Mouse (Mus musculus): Measurements from ENCODE around the gene Dcaf15. TPM values are rescaled to one million over a fixed set of nuclear protein-coding genes. Genes with fewer than 3 reads are reported as not detected.

The Dcaf15 gene
- total and polyA plus RNA-seq, 3 experiments, result 34.4 to 56.1 TPM; not detected in 1

GRCm38 (mm10) chr8:84066291-84066930, 38.2 kb downstream of the Dcaf15 start, which contains the start of gene Rfx1:
Rfx1 (plus strand) TSS chr8:84066834.
- Histone ChIP-seq H3K36me3 (ENCODE audit: control insufficient read depth in 1 of 2, insufficient read depth in 2 of 2, low read length in 2 of 2) (peaks cover 0 to 28% of the 10 kb centered on the region in 2 experiments; a peak in 2 of 4 replicates), H3K27ac (ENCODE audit: control insufficient read depth, low read depth, low read length) (peak within 1 kb of the TSS; percentile 88), H3K4me1 (ENCODE audit: control insufficient read depth in 1 of 2, insufficient read depth in 2 of 2, low read length in 2 of 2) (peaks cover 6 to 26% of the 10 kb centered on the region in 2 experiments), H3K9me3 (replicated peaks; ENCODE audit: insufficient read depth, low read length) (no peaks in the 10 kb centered on the region), H3K9ac (ENCODE audit: control insufficient read depth, low read depth, low read length, poor library complexity, severe bottlenecking) (peak within 1 kb of the TSS; percentile 92), H3K79me2 (ENCODE audit: control insufficient read depth, insufficient read depth, low read length, poor library complexity) (peaks cover 14% of the 10 kb centered on the region), H3K4me3 (ENCODE audit: control insufficient read depth in 1 of 2, insufficient read depth in 1 of 2, low read depth in 2 of 2, low read length in 2 of 2) (peak within 1 kb of the TSS; percentile 71 to 94), H3K27me3 (ENCODE audit: control insufficient read depth in 1 of 2, insufficient read depth in 2 of 2, low read length in 2 of 2) (no peaks in the 10 kb centered on the region)
- DNase-seq (ENCODE audit: low read depth, low spot score), result peak; percentile 100
- TF ChIP-seq BHLHE40 (IDR thresholded peaks at IDR 0.05; ENCODE audit: borderline replicate concordance, low read depth, low read length) (no peak), KAT2A (conservative IDR thresholded peaks at IDR 0.05; ENCODE audit: low read depth, low read length) (peak; percentile 92), GATA1 (IDR thresholded peaks at IDR 0.05; ENCODE audit: low read depth, low read length) (no peak), RAD21 (IDR thresholded peaks at IDR 0.05; ENCODE audit: low read depth, low read length) (no peak), CHD2 (IDR thresholded peaks at IDR 0.05; ENCODE audit: low read length) (peak; percentile 96), ETS1 (IDR thresholded peaks at IDR 0.05; ENCODE audit: low read depth, low read length) (peak; percentile 74; the same call in 1 of the 2 replicates), USF2 (IDR thresholded peaks at IDR 0.05; ENCODE audit: borderline replicate concordance in 1 of 2, insufficient read depth in 1 of 2, low read depth in 1 of 2, low read length in 2 of 2) (no peak), CTCF (IDR thresholded peaks at IDR 0.05 in 2 of 3, conservative IDR thresholded peaks at IDR 0.05 in 1 of 3; ENCODE audit: control insufficient read depth in 1 of 3, insufficient read depth in 1 of 3, low read depth in 2 of 3, low read length in 3 of 3, poor library complexity in 1 of 3, severe bottlenecking in 1 of 3) (no peak), E2F4 (IDR thresholded peaks at IDR 0.05; ENCODE audit: borderline replicate concordance, low read depth, low read length) (no peak), RCOR1 (IDR thresholded peaks at IDR 0.05; ENCODE audit: low read depth, low read length) (no peak), MAX (IDR thresholded peaks at IDR 0.05; ENCODE audit: low read length) (no peak), ZMIZ1 (IDR thresholded peaks at IDR 0.05; ENCODE audit: low read depth, low read length) (no peak; the same call in 1 of the 2 replicates), MAFK (IDR thresholded peaks at IDR 0.05; ENCODE audit: borderline replicate concordance, low read depth, low read length) (no peak), UBTF (IDR thresholded peaks at IDR 0.05; ENCODE audit: borderline replicate concordance, insufficient read depth, low read depth, low read length) (no peak), POLR2AphosphoS2 (IDR thresholded peaks at IDR 0.05; ENCODE audit: low read length) (peak; percentile 74; the same call in 1 of the 2 replicates), HCFC1 (IDR thresholded peaks at IDR 0.05; ENCODE audit: low read depth, low read length) (peak; percentile 99), GABPA (IDR thresholded peaks at IDR 0.05; ENCODE audit: low read depth, low read length) (no peak), ZKSCAN1 (IDR thresholded peaks at IDR 0.05; ENCODE audit: low read depth, low read length) (no peak), MYC (IDR thresholded peaks at IDR 0.05; ENCODE audit: low read depth, low read length) (0 out of 2 replicates have a peak, but pooled peaks have one; percentile 22), NELFE (IDR thresholded peaks at IDR 0.05; ENCODE audit: low read depth, low read length) (peak; percentile 73), USF1 (IDR thresholded peaks at IDR 0.05; ENCODE audit: low read depth, low read length) (no peak), TCF12 (IDR thresholded peaks at IDR 0.05; ENCODE audit: low read depth, low read length) (no peak; the same call in 1 of the 2 replicates), TAL1 (IDR thresholded peaks at IDR 0.05; ENCODE audit: low read length) (no peak), ZC3H11A (IDR thresholded peaks at IDR 0.05; ENCODE audit: low read depth, low read length) (no peak), SIN3A (IDR thresholded peaks at IDR 0.05; ENCODE audit: low read length) (peak; percentile 96), CHD1 (IDR thresholded peaks at IDR 0.05; ENCODE audit: low read depth, low read length) (no peak), MXI1 (IDR thresholded peaks at IDR 0.05; ENCODE audit: low read depth, low read length) (peak; percentile 83), JUND (IDR thresholded peaks at IDR 0.05; ENCODE audit: low read depth, low read length) (no peak), EP300 (IDR thresholded peaks at IDR 0.05; ENCODE audit: low read depth in 1 of 2, low read length in 2 of 2) (no peak), TBP (IDR thresholded peaks at IDR 0.05; ENCODE audit: low read depth, low read length) (peak; percentile 78), SMC3 (IDR thresholded peaks at IDR 0.05; ENCODE audit: low read depth, low read length) (no peak), POLR2A (IDR thresholded peaks at IDR 0.05; ENCODE audit: control insufficient read depth in 1 of 2, insufficient read depth in 1 of 2, low read depth in 1 of 2, low read length in 2 of 2, poor library complexity in 1 of 2) (peak in 1 of 2 experiments; percentile 82; a peak in 3 of 4 replicates), NRF1 (IDR thresholded peaks at IDR 0.05; ENCODE audit: insufficient read depth, low read depth, low read length, poor library complexity, severe bottlenecking) (peak; percentile 51; the same call in 1 of the 2 replicates), ZNF384 (IDR thresholded peaks at IDR 0.05; ENCODE audit: low read depth, low read length) (no peak), POLR2AphosphoS5 (IDR thresholded peaks at IDR 0.05; ENCODE audit: borderline replicate concordance, low read depth, low read length) (no peak), ELF1 (IDR thresholded peaks at IDR 0.05; ENCODE audit: low read depth, low read length) (peak; percentile 71), MYB (IDR thresholded peaks at IDR 0.05; ENCODE audit: low read depth, low read length) (no peak)

Measured in MEL (cell line).